Mouse (Mus musculus): ENCODE results near the gene Lsm8.
"Not testable (repeated sequence)": the region's sequence is repeated elsewhere in the genome, so short reads cannot be mapped to it uniquely, and the experiment has no call there.

The Lsm8 gene

GRCm38 (mm10) chr6:18848051-18848701 lies at the start of gene Lsm8:
Gene Lsm8 (plus strand): TSS chr6:18848579.
- DNase-seq: peak; percentile 95 to 96

- DNase-seq: no peak
These were observed 47.4 kb upstream of the Lsm8 start for GRCm38 (mm10) chr6:18800869-18801511.

GRCm38 (mm10) chr6:18812623-18813022 lies 35.8 kb upstream of the Lsm8 start:
- DNase-seq: no peak

- no peak for DNase-seq
These were observed 32.8 kb upstream of the Lsm8 start for GRCm38 (mm10) chr6:18815606-18816005.

- DNase-seq: peak; percentile 42 to 79
These were observed 29.0 kb upstream of the Lsm8 start for GRCm38 (mm10) chr6:18819343-18819742.

- DNase-seq: no peak
These were observed 28.1 kb upstream of the Lsm8 start for GRCm38 (mm10) chr6:18820246-18820645.

- no peak for DNase-seq
These were observed 25.6 kb upstream of the Lsm8 start for GRCm38 (mm10) chr6:18822812-18823211.

GRCm38 (mm10) chr6:18832958-18833357 lies 15.4 kb upstream of the Lsm8 start:
- no peak for DNase-seq

GRCm38 (mm10) chr6:18844529-18844928 lies 3.9 kb upstream of the Lsm8 start:
- not testable (repeated sequence) for DNase-seq

- not testable (repeated sequence) for DNase-seq
These were observed 2.8 kb upstream of the Lsm8 start for GRCm38 (mm10) chr6:18845571-18845970.

- DNase-seq: no peak
These were observed 303 bp downstream of the Lsm8 start for GRCm38 (mm10) chr6:18848702-18849061.

- no peak for DNase-seq
These were observed 6.9 kb downstream of the Lsm8 start for GRCm38 (mm10) chr6:18855323-18855722.

- DNase-seq: no peak
These were observed 8.2 kb downstream of the Lsm8 start for GRCm38 (mm10) chr6:18856487-18857078.

GRCm38 (mm10) chr6:18866018-18866417 lies 17.6 kb downstream of the Lsm8 start, which contains the start of gene Ankrd7:
Gene Ankrd7 (plus strand): TSS chr6:18866318.
- no peak for DNase-seq

- no peak for DNase-seq
These were observed 40.7 kb downstream of the Lsm8 start for GRCm38 (mm10) chr6:18889030-18889429.

- no peak for DNase-seq
These were observed 45.8 kb downstream of the Lsm8 start for GRCm38 (mm10) chr6:18894142-18894541.
